Mouse (Mus musculus) T-helper 17 cell (primary cell): ENCODE results near the gene Mrc2.

ENCODE experiments used
- in situ Hi-C, 2 experiments: fragments of 300-600 bp; cut with MboI, MseI; formaldehyde crosslinking; loops; 1 replicate in 1 of 2; 2 replicates in 1 of 2; pipeline ENCODE4 v1.15.1; 2025; ENCODE audit warnings: high pct_unique_total_duplicates in 2 of 2

Gene Mrc2

DNA sequence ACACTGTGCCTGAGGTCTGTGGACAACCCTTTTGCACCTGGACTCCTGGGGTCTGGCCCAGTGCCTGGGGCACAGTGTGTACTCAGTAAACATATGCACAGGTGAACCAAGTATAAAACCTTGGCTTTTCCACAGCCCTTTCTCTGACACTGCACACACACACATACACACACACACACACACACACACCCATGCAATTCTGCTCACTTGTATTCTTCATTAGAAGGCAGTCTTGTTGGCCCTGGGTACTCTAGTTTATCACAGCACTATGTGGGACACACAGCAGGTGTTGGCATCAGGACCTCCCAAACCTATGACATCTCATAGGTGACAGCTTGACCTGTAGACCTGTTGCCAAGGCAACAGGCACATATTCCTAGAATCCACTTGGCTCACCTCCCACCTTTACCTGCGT, 83.4 kb downstream of the Mrc2 start:
- in situ Hi-C loops: no loop called here

DNA sequence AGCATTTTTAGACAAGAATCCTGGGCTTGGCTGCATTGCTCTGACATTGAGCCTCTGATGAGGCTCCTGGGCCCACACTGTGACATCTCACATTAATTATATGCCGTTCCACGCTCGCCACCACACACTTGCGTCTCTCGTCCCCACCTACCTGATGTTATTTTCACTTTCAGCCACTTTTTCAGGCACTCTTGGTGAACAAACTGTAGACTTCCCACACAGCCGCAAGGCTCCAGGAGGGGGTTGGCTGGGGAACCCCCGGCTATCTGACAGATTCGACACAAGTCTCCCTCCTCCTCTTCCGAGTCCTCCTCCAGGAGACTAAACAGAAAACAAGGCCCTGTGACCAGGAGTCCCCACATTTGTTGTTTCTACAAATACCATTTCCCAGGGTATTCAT, 92.8 kb downstream of the Mrc2 start:
- in situ Hi-C loops: loop anchor here in 1 of 2 experiments (10.0 kb wide), 1 partner anchor 60 kb away; no protein-coding TSS in a partner anchor

DNA sequence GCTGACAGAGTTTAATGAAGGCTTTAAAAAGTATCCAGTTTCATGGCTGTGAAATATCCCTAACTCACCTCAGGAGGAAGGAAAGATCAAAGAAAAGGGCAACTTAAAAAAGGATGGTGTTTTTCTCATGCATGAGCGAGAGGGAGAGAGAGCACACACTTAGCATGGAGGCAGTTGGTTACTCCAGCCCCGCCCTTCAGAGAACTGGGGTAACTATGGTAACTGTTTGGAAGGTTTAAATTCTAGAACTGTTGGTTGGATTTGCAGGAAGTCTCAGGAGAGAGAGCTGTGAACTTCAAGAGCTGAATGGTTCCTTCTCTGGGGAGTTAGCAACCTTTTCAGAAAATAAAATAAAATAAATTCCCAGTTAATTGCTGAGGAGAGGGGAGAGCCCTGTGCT, 96.2 kb downstream of the Mrc2 start:
- in situ Hi-C loops: loop anchor here in 1 of 2 experiments (10.0 kb wide), 1 partner anchor 56 kb away; no protein-coding TSS in a partner anchor

DNA sequence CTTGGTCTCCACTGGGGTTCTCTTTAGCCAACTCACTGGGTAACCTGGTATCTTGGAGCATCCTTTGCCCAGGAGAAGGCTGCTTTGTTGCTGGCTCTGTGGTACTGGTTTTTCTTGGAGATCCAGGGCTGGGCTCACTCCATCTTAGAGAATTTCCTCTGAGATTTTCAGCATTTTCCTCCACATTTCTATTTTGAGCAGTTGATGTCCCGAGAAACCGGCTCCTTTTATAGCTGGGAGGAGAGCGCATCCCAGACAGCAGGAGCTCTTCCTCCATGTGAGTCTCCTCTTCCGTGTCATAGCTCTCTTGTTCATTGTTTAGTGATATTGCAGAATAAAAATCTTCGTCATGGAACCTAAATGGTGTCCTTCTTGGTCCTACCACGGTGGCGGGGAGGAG, 97.8 kb downstream of the Mrc2 start:
- in situ Hi-C loops: no loop called here
